Mouse (Mus musculus) CH12.LX (cell line): ENCODE measurements around the gene Tectb. TPM values are rescaled to one million over a fixed set of nuclear protein-coding genes. Genes with fewer than 3 reads are reported as not detected.

ENCODE experiments used
- DNase-seq: peaks from one replicate; pipeline ENCODE4 v3.0.0-alpha.2; 2013; ENCODE audit errors: extremely low read depth
- H3K27ac ChIP-seq: 2 replicates; pipeline ENCODE4 v1.5.1; 2012; ENCODE audit warnings: low read depth, mild to moderate bottlenecking, control low read depth, moderate library complexity; ENCODE audit not compliant: insufficient read depth
- H3K27me3 ChIP-seq: replicated peaks from 2 replicates; pipeline ENCODE3; 2012; ENCODE audit warnings: inconsistent platforms
- H3K36me3 ChIP-seq, 2 experiments: replicated peaks in 1 of 2; 2 replicates each; pipeline versions ENCODE3 to v1.6.1; 2012; ENCODE audit warnings: inconsistent platforms in 1 of 2, low read length in 1 of 2, mild to moderate bottlenecking in 1 of 2, mixed read lengths in 1 of 2, moderate library complexity in 1 of 2; ENCODE audit not compliant: control insufficient read depth in 1 of 2, insufficient read depth in 1 of 2
- H3K4me1 ChIP-seq, 2 experiments: 2 replicates each; pipeline ENCODE4 v1.6.1; 2012; ENCODE audit warnings: inconsistent platforms in 1 of 2, moderate library complexity in 1 of 2; ENCODE audit not compliant: insufficient read depth in 2 of 2, control insufficient read depth in 1 of 2
- H3K4me2 ChIP-seq: 2 replicates; pipeline ENCODE4 v1.6.1; 2012; ENCODE audit warnings: low read depth, mild to moderate bottlenecking, control low read depth; ENCODE audit not compliant: poor library complexity, insufficient read depth, severe bottlenecking
- H3K4me3 ChIP-seq, 3 experiments: fragments of 150-350 bp in 1 of 3; sonication (generic) in 1 of 3; replicated peaks in 1 of 3; 2 replicates each; pipeline versions ENCODE3 to v1.5.1; 2011 to 2012; ENCODE audit warnings: low read depth in 2 of 3, low read length in 2 of 3, mild to moderate bottlenecking in 2 of 3, moderate library complexity in 2 of 3, control low read depth in 1 of 3, improper control_type of control experiment in 1 of 3, inconsistent platforms in 1 of 3, mixed read lengths in 1 of 3; ENCODE audit not compliant: poor library complexity in 1 of 3
- H3K79me2 ChIP-seq: replicated peaks from 2 replicates; pipeline ENCODE4 v1.6.1; 2012; ENCODE audit warnings: mild to moderate bottlenecking, moderate library complexity; ENCODE audit not compliant: control insufficient read depth, poor library complexity, insufficient read depth, severe bottlenecking; ENCODE audit errors: extremely low read depth
- H3K9ac ChIP-seq: 2 replicates; pipeline ENCODE4 v1.6.1; 2012; ENCODE audit warnings: low read depth, mild to moderate bottlenecking, control low read depth, moderate library complexity; ENCODE audit not compliant: insufficient read depth
- H3K9me3 ChIP-seq: replicated peaks from 2 replicates; pipeline ENCODE3; 2012; ENCODE audit warnings: low read length, inconsistent platforms, mixed read lengths
- BHLHE40 ChIP-seq: IDR thresholded peaks from 2 replicates; pipeline ENCODE4 v1.6.1; 2011; ENCODE audit warnings: mild to moderate bottlenecking, low read depth, low read length, improper control_type of control experiment
- CHD1 ChIP-seq: IDR thresholded peaks from 2 replicates; pipeline ENCODE4 v1.6.1; 2012; ENCODE audit warnings: low read depth, low read length, improper control_type of control experiment, inconsistent platforms
- CTCF ChIP-seq, 2 experiments: IDR thresholded peaks in 1 of 2; conservative IDR thresholded peaks in 1 of 2; 2 replicates each; pipeline ENCODE4 v1.5.1; 2011 to 2012; ENCODE audit warnings: low read depth in 2 of 2, low read length in 2 of 2, improper control_type of control experiment in 1 of 2, inconsistent platforms in 1 of 2, mild to moderate bottlenecking in 1 of 2, moderate library complexity in 1 of 2
- ELF1 ChIP-seq: IDR thresholded peaks from 2 replicates; pipeline ENCODE4 v1.6.1; 2014; ENCODE audit warnings: low read depth, mild to moderate bottlenecking, inconsistent platforms, low read length, improper control_type of control experiment
- EP300 ChIP-seq: IDR thresholded peaks from 2 replicates; pipeline ENCODE4 v1.6.1; 2011; ENCODE audit warnings: low read length, improper control_type of control experiment
- ETS1 ChIP-seq: conservative IDR thresholded peaks from 2 replicates; pipeline ENCODE4 v1.6.1; 2012; ENCODE audit warnings: low read depth, mild to moderate bottlenecking, inconsistent platforms, low read length, improper control_type of control experiment, moderate library complexity
- HCFC1 ChIP-seq: IDR thresholded peaks from 2 replicates; pipeline ENCODE4 v1.6.1; 2012; ENCODE audit warnings: low read depth, mild to moderate bottlenecking, inconsistent platforms, low read length, improper control_type of control experiment
- IRF4 ChIP-seq: IDR thresholded peaks from 2 replicates; pipeline ENCODE4 v1.6.1; 2014; ENCODE audit warnings: low read depth, mild to moderate bottlenecking, inconsistent platforms, low read length, improper control_type of control experiment
- KAT2A ChIP-seq: IDR thresholded peaks from 2 replicates; pipeline ENCODE4 v1.6.1; 2012; ENCODE audit warnings: low read length, improper control_type of control experiment, inconsistent platforms; ENCODE audit not compliant: insufficient replicate concordance
- MAFK ChIP-seq: IDR thresholded peaks from 2 replicates; pipeline ENCODE4 v1.6.1; 2011; ENCODE audit warnings: low read length, improper control_type of control experiment; ENCODE audit not compliant: insufficient replicate concordance
- MEF2A ChIP-seq: IDR thresholded peaks from 2 replicates; pipeline ENCODE4 v1.6.1; 2014; ENCODE audit warnings: low read depth, mild to moderate bottlenecking, inconsistent platforms, low read length, improper control_type of control experiment, borderline replicate concordance
- MXI1 ChIP-seq: IDR thresholded peaks from 2 replicates; pipeline ENCODE4 v1.6.1; 2011; ENCODE audit warnings: mild to moderate bottlenecking, low read depth, low read length, improper control_type of control experiment
- PAX5 ChIP-seq: IDR thresholded peaks from 2 replicates; pipeline ENCODE4 v1.6.1; 2012; ENCODE audit warnings: low read length, inconsistent platforms, mixed read lengths
- POLR2A ChIP-seq: IDR thresholded peaks from 2 replicates; pipeline ENCODE4 v1.6.1; 2011; ENCODE audit warnings: low read depth, mild to moderate bottlenecking, improper control_type of control experiment, low read length
- SIN3A ChIP-seq: IDR thresholded peaks from 2 replicates; pipeline ENCODE4 v1.6.1; 2012; ENCODE audit warnings: low read length, improper control_type of control experiment, inconsistent platforms
- TBP ChIP-seq: conservative IDR thresholded peaks from 2 replicates; pipeline ENCODE4 v1.6.1; 2011; ENCODE audit warnings: low read depth, low read length, improper control_type of control experiment
- TCF12 ChIP-seq: IDR thresholded peaks from 2 replicates; pipeline ENCODE4 v1.6.1; 2014; ENCODE audit warnings: low read depth, mild to moderate bottlenecking, inconsistent platforms, low read length, improper control_type of control experiment
- USF1 ChIP-seq: IDR thresholded peaks from 2 replicates; pipeline ENCODE4 v1.6.1; 2014; ENCODE audit warnings: low read depth, mild to moderate bottlenecking, inconsistent platforms, low read length, improper control_type of control experiment
- ZKSCAN1 ChIP-seq: IDR thresholded peaks from 2 replicates; pipeline ENCODE4 v1.6.1; 2012; ENCODE audit warnings: low read depth, inconsistent platforms, low read length, improper control_type of control experiment, borderline replicate concordance
- ZMIZ1 ChIP-seq: IDR thresholded peaks from 2 replicates; pipeline ENCODE4 v1.6.1; 2012; ENCODE audit warnings: low read depth, mild to moderate bottlenecking, inconsistent platforms, low read length, improper control_type of control experiment
- dilution Hi-C: fragments of 300-500 bp; cut with MboI; formaldehyde crosslinking; loops from 2 replicates; pipeline ENCODE4 v1.14.3; 2020; ENCODE audit warnings: low sequenced_read_pairs; ENCODE audit not compliant: extremely low pct_unique_long_range_greater_than_20kb, extremely low pct_ligation_motif_present
- in situ Hi-C: fragments of 300-500 bp; cut with MboI; formaldehyde crosslinking; loops from 3 replicates; pipeline ENCODE4 v1.14.3; 2019; ENCODE audit warnings: low sequenced_read_pairs, low pct_ligation_motif_present, low pct_unique_long_range_greater_than_20kb, mixed read lengths
- polyA plus RNA-seq: library from polyadenylated mRNA; unstranded; fragments of >175 nt; gene quantifications from 2 replicates; pipeline ENCODE4 v1.2.1, GENCODE M21; 2012; ENCODE audit warnings: low read depth; ENCODE audit not compliant: insufficient read length
- total RNA-seq, 2 experiments: library from RNA; depleted of rRNA; stranded (reverse); fragments of 300-350 nt in 1 of 2; fragments of >200 nt in 1 of 2; gene quantifications; 2 replicates each; pipeline ENCODE4 v1.2.3; 2012 to 2014

Tectb gene
- total and polyA plus RNA-seq, 3 experiments, result not detected

GRCm38 (mm10) chr19:55191596-55191995 lies 11.1 kb downstream of the Tectb start:
- in situ Hi-C loops, result no loop called here
- H3K4me2 ChIP-seq, result no peak overlapping the region
- TF ChIP-seq TBP (no peak), HCFC1 (no peak), EP300 (no peak), IRF4 (no peak), CHD1 (no peak), USF1 (no peak), ELF1 (no peak), MEF2A (no peak), ETS1 (no peak)
- TF ChIP-seq, all 38 proteins: peak for 0
- dilution Hi-C loops, result no loop called here
- Histone ChIP-seq H3K4me3 (no peak overlapping the region), H3K9me3 (no peaks in the 10 kb centered on the region), H3K79me2 (no peaks in the 10 kb centered on the region), H3K9ac (no peak overlapping the region), H3K36me3 (no peaks in the 10 kb centered on the region), H3K27me3 (no peaks in the 10 kb centered on the region), H3K27ac (no peak overlapping the region), H3K4me1 (peaks cover 0 to 18% of the 10 kb centered on the region in 2 experiments; a peak in 2 of 4 replicates)
- DNase-seq, result no peak

GRCm38 (mm10) chr19:55192254-55192945 lies 11.9 kb downstream of the Tectb start:
- dilution Hi-C loops, result no loop called here
- no peak for TF ChIP-seq USF1
- no peak for TF ChIP-seq TBP
- TF ChIP-seq TCF12, result no peak
- no peak for TF ChIP-seq MAFK
- TF ChIP-seq KAT2A, result no peak
- no peak for TF ChIP-seq ZMIZ1
- no peak for TF ChIP-seq IRF4
- no peak for TF ChIP-seq POLR2A
- TF ChIP-seq PAX5, result no peak
- TF ChIP-seq MXI1, result no peak
- TF ChIP-seq SIN3A, result no peak
- TF ChIP-seq BHLHE40, result no peak
- no peak for TF ChIP-seq CTCF (conservative IDR thresholded peaks at IDR 0.05 in 1 of 2, IDR thresholded peaks at IDR 0.05 in 1 of 2; ENCODE audit: low read depth in 2 of 2, low read length in 2 of 2)
- no peak for TF ChIP-seq ZKSCAN1
- TF ChIP-seq, all 38 proteins: peak for 0
- H3K36me3 ChIP-seq, result no peaks in the 10 kb centered on the region
- no peak overlapping the region for H3K9ac ChIP-seq
- H3K27ac ChIP-seq, result no peak overlapping the region
- no peak overlapping the region for H3K4me3 ChIP-seq
- no peaks in the 10 kb centered on the region for H3K9me3 ChIP-seq
- DNase-seq, result no peak
- in situ Hi-C loops, result no loop called here
- H3K79me2 ChIP-seq, result no peaks in the 10 kb centered on the region
- no peaks in the 10 kb centered on the region for H3K27me3 ChIP-seq
- H3K4me2 ChIP-seq, result no peak overlapping the region
- peaks cover 0 to 18% of the 10 kb centered on the region in 2 experiments; a peak in 2 of 4 replicates for H3K4me1 ChIP-seq
